Mouse (Mus musculus) kidney, adult 2 months (tissue): ENCODE data around the gene Prpsap1.

Source experiments
- CTCF ChIP-seq: fragments of 200-500 bp; conservative IDR thresholded peaks from 2 replicates; pipeline ENCODE4 v1.5.1; 2011; ENCODE audit warnings: low read depth, mild to moderate bottlenecking, control low read depth, low read length, moderate library complexity, mixed read lengths; ENCODE audit not compliant: insufficient read depth, insufficient read length
- POLR2A ChIP-seq: fragments of 200-500 bp; IDR thresholded peaks from one replicate; pipeline ENCODE4 v1.6.1; 2011; ENCODE audit warnings: low read depth, low read length, control low read depth

GRCm38 (mm10) chr11:116536685-116537084 is 42.7 kb upstream of the Prpsap1 start:
- TF ChIP-seq CTCF (no peak), POLR2A (no peak)
